Mouse (Mus musculus) liver, embryonic 14.5 days (tissue): ENCODE results near the gene Rrp1.

Source experiments
- CTCF ChIP-seq: IDR thresholded peaks from 2 replicates; pipeline ENCODE4 v1.5.1; 2016; ENCODE audit warnings: antibody characterized with exemption, low read depth, control low read depth
- EP300 ChIP-seq: IDR thresholded peaks from 2 replicates; pipeline ENCODE4 v1.6.1; 2016; ENCODE audit warnings: antibody characterized with exemption, low read depth

GRCm38 (mm10) chr10:78351564-78351886, 61.3 kb downstream of the Rrp1 start:
- no peak for TF ChIP-seq CTCF
- no peak for TF ChIP-seq EP300
